Mouse (Mus musculus): Measurements from ENCODE around the gene Hist1h2bk. TPM values are rescaled to one million over a fixed set of nuclear protein-coding genes. Genes with fewer than 3 reads are reported as not detected.
"Not testable (repeated sequence)": the region's sequence is repeated elsewhere in the genome, so short reads cannot be mapped to it uniquely, and the experiment has no call there.

Hist1h2bk gene
- polyA plus RNA-seq, 1 experiment from 2014 or later: 9.5 TPM

DNA sequence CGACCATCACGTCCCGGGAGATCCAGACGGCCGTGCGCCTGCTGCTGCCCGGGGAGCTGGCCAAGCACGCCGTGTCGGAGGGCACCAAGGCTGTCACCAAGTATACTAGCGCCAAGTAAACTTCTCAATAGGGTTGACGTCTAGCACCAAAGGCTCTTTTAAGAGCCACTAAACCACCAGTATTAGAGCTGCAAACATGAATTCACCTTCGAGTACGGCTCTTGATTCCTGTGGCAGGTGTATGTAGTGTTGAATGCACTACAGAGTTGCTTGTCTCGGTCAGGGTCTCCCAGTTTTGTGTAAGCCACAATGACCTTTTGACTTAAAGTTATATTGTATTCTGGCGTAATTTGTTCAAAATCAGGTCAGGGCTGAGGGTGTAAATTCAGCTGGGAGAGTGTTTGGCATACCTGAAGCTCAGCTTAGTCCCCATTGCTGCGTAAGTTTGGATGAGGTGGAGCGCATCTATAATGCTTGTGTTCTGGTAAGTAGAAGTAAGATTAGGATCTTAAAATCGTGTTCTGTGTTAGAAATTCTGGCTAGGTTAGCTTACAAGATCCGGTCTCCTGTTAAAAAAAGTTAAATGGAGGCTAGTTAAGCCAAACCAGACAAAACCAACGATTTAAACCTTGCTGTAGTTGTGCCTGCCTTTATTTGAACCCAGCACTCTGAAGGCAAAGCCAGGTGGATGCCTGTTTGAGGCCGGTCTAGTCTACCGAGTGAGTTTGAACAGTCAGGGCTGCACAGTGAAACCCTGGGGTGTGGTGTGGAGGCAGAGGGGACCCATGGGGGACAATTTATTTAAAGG, 683 bp downstream of the Hist1h2bk start:
- Histone ChIP-seq H3K27ac (peak overlapping the region; percentile 54; the same call in 1 of the 2 replicates), H3K4me3 (peak overlapping the region; percentile 28), H3K4me2 (replicated peaks) (peak overlapping the region; percentile 69), H3K9me3 (no peaks in the 10 kb centered on the region), H3K27me3 (replicated peaks) (no peaks in the 10 kb centered on the region), H3K4me1 (peaks cover 31% of the 10 kb centered on the region), H3K9ac (peak overlapping the region; percentile 36), H3K36me3 (no peaks in the 10 kb centered on the region)
- WGBS: 3% methylated on average over 22 of the region's 23 CpGs
- peak; percentile 17; the same call in 1 of the 2 replicates for ATAC-seq (ENCODE audit: low FRiP score, low read depth)

DNA sequence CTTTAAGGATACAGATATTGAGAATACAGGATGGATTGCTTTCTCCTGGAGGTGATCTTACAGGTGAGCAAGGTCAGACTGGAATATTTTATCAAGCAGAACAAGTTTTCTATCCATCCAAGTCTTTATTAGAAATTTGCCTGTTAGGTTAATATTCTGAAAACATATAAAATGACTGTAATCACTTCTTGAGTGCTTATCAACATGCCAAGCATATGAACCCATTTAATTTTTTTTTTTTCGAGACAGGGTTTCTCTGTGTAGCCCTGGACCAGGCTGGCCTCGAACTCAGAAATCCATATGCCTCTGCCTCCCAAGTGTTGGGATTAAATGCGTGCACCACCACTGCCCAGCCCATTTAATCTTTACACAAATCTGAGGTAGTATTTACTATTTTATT, 1.3 kb downstream of the Hist1h2bk start:
- Histone ChIP-seq H3K27ac (0 out of 2 replicates have a peak overlapping the region, but pooled peaks have one; percentile 54), H3K27me3 (replicated peaks) (no peaks in the 10 kb centered on the region), H3K9me3 (no peaks in the 10 kb centered on the region), H3K4me3 (no peak overlapping the region), H3K4me2 (replicated peaks) (peak overlapping the region; percentile 69), H3K9ac (no peak overlapping the region; the same call in 1 of the 2 replicates), H3K4me1 (peaks cover 32% of the 10 kb centered on the region), H3K36me3 (no peaks in the 10 kb centered on the region)
- WGBS: 64% methylated on average over 3 of the region's 3 CpGs
- no peak for ATAC-seq (ENCODE audit: low FRiP score, low read depth)

DNA sequence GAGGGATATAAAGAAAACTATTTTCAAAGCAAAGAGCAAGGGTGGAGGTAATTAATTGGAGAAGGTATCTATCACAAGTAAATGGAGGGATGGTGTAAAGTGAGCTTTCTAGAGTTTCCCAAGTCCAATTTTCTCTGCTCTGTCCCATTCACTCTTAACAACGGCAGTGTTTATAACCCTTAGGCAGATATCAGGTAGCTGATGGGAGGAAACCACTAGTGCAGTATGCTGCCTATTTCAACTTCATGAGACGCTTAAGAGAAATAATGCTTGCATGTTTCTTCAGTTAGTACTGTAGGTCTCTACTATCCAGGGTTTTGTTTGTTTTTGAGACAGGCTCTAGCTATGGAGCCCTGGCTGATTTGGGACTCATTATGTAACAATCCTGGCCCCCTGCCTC, 1.7 kb downstream of the Hist1h2bk start:
- H3K4me1 ChIP-seq: peaks cover 36% of the 10 kb centered on the region
- H3K36me3 ChIP-seq: no peaks in the 10 kb centered on the region
- H3K9me3 ChIP-seq: no peaks in the 10 kb centered on the region
- no peak overlapping the region for H3K4me2 ChIP-seq (replicated peaks)
- H3K27ac ChIP-seq: no peak overlapping the region
- WGBS: 69% methylated on average over 2 of the region's 2 CpGs
- H3K27me3 ChIP-seq (replicated peaks): no peaks in the 10 kb centered on the region
- ATAC-seq (ENCODE audit: low FRiP score, low read depth): no peak
- H3K9ac ChIP-seq: no peak overlapping the region
- H3K4me3 ChIP-seq: no peak overlapping the region

DNA sequence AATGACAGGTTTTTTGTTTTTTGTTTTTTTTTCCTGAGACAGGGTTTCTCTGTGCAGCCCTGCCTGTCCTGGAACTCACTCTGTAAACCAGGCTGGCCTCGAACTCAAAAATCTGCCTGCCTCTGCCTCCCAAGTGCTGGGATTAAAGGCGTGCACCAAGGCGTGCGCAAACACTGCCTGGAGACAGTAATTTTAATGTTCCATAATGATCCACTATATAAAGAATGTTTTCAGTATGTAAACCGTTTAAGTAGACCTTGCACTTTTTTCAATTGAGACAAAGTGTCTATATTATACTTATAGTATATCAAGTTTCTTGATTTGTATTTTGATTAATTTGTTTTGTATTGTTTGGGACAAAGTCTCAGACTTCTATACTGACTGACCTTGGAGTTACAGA, 3.7 kb downstream of the Hist1h2bk start:
- peak overlapping the region; percentile 72; the same call in 1 of the 2 replicates for H3K4me2 ChIP-seq (replicated peaks)
- peaks cover 29% of the 10 kb centered on the region for H3K4me1 ChIP-seq
- H3K27ac ChIP-seq: no peak overlapping the region
- no peak overlapping the region for H3K4me3 ChIP-seq
- WGBS: 76% methylated on average over 5 of the region's 5 CpGs
- H3K36me3 ChIP-seq: no peaks in the 10 kb centered on the region
- no peaks in the 10 kb centered on the region for H3K27me3 ChIP-seq (replicated peaks)
- ATAC-seq (ENCODE audit: low FRiP score, low read depth): no peak
- H3K9me3 ChIP-seq: no peaks in the 10 kb centered on the region
- no peak overlapping the region for H3K9ac ChIP-seq

DNA sequence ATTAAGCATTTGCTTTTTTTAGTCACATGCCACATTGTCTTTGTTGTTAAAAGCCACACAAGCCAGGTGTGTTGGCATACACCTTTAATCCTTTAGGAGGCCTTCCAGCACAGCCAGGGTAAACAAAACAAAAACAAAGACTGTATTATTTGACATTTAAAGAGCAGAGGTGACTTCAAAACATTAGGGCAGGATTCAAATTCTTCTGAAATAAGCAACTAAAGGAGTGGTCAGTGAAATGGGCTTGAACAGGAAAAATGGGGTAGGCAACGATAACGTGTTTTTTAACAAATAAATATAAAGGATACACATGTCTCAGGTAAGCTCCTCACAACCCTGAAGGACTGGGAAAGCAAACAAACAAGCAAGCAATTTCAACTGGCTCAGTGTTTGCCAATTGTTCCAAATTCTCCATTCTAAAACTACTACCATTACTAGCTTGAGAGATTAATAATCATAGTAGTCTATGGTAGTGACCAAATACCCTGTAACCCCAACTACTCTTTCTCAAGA, 4.3 kb downstream of the Hist1h2bk start:
- Histone ChIP-seq H3K36me3 (no peaks in the 10 kb centered on the region), H3K4me1 (peaks cover 26% of the 10 kb centered on the region), H3K9ac (no peak overlapping the region), H3K4me3 (peak overlapping the region; percentile 38), H3K27me3 (replicated peaks) (no peaks in the 10 kb centered on the region), H3K4me2 (replicated peaks) (peak overlapping the region; percentile 72), H3K27ac (peak overlapping the region; percentile 21; the same call in 1 of the 2 replicates), H3K9me3 (no peaks in the 10 kb centered on the region)
- 8% methylated on average over 2 of the region's 2 CpGs for WGBS
- no peak for ATAC-seq (ENCODE audit: low FRiP score, low read depth)

DNA sequence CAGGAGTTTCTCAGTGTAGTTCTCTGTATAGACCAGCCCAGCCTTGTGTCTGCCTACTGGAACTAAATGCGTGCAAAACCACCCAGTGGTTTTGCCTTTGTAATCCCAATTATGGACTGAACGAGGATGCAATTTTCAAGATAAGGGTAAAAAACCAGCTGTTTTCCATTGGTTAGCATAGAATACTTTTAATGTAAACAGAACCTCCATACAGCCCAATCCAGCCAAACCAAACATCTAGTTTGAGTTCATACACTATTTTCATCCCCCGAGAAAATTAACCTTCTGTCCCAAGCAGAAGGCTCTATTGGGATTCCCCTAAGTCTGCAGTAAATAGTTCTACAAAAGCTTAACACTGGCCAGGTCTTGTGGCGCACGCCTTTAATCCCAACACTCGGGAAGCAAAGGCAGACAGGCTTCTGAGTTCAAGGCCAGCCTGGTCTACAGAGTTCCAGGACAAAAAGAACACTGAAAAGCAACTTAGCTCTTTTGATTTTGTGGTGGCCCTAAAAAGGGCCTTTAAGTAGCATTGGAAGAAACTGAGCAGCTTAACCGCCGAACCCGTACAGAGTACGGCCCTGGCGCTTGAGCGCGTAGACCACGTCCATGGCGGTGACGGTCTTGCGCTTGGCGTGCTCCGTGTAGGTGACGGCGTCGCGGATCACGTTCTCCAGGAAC, 4.9 kb downstream of the Hist1h2bk start:
- H3K27me3 ChIP-seq (replicated peaks): no peaks in the 10 kb centered on the region
- under 1% methylated on average over 24 of the region's 24 CpGs for WGBS
- H3K4me3 ChIP-seq: peak overlapping the region; percentile 38
- peak overlapping the region; percentile 60 for H3K9ac ChIP-seq
- no peaks in the 10 kb centered on the region for H3K36me3 ChIP-seq
- H3K9me3 ChIP-seq: no peaks in the 10 kb centered on the region
- ATAC-seq (ENCODE audit: low FRiP score, low read depth): peak; percentile 12; the same call in 1 of the 2 replicates
- H3K4me2 ChIP-seq (replicated peaks): peak overlapping the region; percentile 72
- peak overlapping the region; percentile 64 for H3K27ac ChIP-seq
- peaks cover 26% of the 10 kb centered on the region for H3K4me1 ChIP-seq

DNA sequence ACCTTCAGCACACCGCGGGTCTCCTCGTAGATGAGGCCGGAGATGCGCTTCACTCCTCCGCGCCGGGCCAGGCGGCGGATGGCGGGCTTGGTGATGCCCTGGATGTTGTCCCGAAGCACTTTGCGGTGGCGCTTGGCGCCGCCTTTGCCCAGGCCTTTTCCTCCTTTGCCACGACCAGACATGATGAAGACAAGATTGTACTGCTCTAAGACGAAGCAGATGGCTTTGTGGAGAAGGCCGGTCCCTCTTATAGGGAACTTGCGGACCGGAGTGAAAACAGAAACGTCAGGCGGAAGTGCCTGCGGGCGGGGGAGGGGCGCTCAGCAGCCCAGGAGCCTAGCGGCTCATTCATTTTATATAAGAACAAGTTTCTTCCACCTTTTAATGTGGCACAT, 5.5 kb downstream of the Hist1h2bk start, which contains the start of gene Hist1h4i:
Hist1h4i (minus strand) TSS at position 221 of the 395 bp plus-strand sequence.
- peak within 1 kb of the TSS; percentile 60 for H3K9ac ChIP-seq
- H3K4me2 ChIP-seq (replicated peaks): peak within 1 kb of the TSS; percentile 72
- ATAC-seq (ENCODE audit: low FRiP score, low read depth): peak; percentile 39
- H3K4me1 ChIP-seq: peaks cover 25% of the 10 kb centered on the region
- H3K9me3 ChIP-seq; H3K36me3 ChIP-seq; H3K27me3 ChIP-seq (replicated peaks): not testable (repeated sequence)
- WGBS: under 1% methylated on average over 25 of the region's 27 CpGs
- peak within 1 kb of the TSS; percentile 76 for H3K27ac ChIP-seq
- H3K4me3 ChIP-seq: peak within 1 kb of the TSS; percentile 38

DNA sequence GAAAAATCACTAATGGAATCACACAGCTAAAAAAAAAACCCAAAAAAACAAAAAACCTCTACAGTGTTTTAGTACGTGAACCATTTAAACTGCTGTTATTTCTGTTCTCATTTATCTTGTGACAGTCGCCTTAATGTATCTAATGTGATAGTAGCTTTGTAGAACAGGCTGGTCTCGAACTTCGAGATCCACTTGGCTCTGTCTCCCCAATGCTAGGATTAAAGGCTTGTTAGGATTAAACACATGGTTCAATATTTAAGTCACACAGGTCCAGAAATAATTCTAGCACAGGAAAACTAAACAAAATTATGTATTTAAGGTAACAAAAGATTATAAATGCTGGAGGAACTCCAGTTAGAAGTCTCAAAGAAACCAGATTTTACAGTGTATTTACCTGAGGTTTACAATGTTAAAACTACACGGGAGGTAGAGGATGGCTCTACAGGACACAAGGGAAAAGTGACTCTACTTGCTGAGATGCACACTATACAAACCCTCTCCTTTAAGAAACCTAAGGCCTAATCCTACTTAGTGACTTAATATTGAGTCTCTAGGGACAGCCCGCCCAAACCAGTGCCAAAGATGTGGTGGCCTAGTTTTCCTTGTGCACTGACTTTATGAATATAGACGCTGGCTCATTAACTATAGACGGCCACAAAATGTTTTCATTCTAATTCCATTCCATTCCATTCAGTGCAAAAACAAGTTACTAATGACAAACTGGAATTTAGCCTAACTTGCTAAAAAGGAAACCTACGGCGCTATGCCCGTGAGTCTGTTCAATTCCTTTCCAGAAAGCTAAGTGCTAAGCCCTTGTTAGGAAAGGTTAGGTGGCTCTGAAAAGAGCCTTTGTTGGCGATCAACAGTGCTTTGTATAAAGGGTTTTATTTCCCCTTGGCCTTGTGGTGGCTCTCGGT, 6.2 kb downstream of the Hist1h2bk start:
- peak overlapping the region; percentile 76 for H3K27ac ChIP-seq
- 3% methylated on average over 13 of the region's 13 CpGs for WGBS
- peak overlapping the region; percentile 72 for H3K4me2 ChIP-seq (replicated peaks)
- H3K9ac ChIP-seq: peak overlapping the region; percentile 51
- no peaks in the 10 kb centered on the region for H3K9me3 ChIP-seq
- no peaks in the 10 kb centered on the region for H3K27me3 ChIP-seq (replicated peaks)
- H3K36me3 ChIP-seq: no peaks in the 10 kb centered on the region
- no peak for ATAC-seq (ENCODE audit: low FRiP score, low read depth)
- peaks cover 18% of the 10 kb centered on the region for H3K4me1 ChIP-seq
- peak overlapping the region; percentile 31 for H3K4me3 ChIP-seq

DNA sequence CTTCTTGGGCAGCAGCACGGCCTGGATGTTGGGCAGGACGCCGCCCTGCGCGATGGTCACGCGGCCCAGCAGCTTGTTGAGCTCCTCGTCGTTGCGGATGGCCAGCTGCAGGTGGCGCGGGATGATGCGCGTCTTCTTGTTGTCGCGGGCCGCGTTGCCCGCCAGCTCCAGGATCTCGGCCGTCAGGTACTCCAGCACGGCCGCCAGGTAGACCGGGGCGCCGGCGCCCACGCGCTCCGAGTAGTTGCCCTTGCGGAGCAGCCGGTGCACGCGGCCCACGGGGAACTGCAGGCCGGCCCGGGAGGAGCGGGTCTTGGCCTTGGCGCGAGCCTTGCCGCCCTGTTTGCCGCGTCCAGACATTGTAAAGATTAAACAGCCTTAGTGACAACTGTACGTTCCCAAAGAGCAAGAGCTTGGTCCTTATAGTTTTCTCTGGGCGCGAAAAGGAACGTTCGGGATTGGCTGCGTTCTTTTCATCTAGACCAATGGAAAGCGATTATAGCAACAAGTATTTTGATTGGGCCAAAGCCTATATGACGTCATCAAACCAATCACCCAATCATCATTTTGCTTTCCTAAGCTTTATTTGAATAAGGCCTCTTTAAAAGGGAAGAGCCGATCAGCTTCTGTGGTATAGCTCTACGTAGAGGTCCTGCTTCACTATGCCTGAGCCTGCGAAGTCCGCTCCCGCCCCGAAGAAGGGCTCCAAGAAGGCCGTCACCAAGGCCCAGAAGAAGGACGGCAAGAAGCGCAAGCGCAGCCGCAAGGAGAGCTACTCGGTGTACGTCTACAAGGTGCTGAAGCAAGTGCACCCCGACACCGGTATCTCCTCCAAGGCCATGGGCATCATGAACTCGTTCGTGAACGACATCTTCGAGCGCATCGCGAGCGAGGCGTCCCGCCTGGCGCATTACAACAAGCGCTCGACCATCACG, 7.2 kb downstream of the Hist1h2bk start, which contains the start of the genes Hist1h2ag and Hist1h2bj:
Hist1h2ag (minus strand) TSS at position 377 of the 935 bp plus-strand sequence.
Hist1h2bj (plus strand) TSS at position 647 of the 935 bp plus-strand sequence.
- not testable (repeated sequence) for H3K27me3 ChIP-seq (replicated peaks); H3K36me3 ChIP-seq; H3K9me3 ChIP-seq
- Histone ChIP-seq H3K4me2 (replicated peaks) (peak within 1 kb of the TSS; percentile 72), H3K27ac (peak within 1 kb of the TSS; percentile 76), H3K4me1 (peaks cover 18% of the 10 kb centered on the region), H3K4me3 (peak within 1 kb of the TSS; percentile 36), H3K9ac (peak within 1 kb of the TSS; percentile 51)
- ATAC-seq (ENCODE audit: low FRiP score, low read depth): peak; percentile 92
- under 1% methylated on average over 47 of the region's 80 CpGs for WGBS

DNA sequence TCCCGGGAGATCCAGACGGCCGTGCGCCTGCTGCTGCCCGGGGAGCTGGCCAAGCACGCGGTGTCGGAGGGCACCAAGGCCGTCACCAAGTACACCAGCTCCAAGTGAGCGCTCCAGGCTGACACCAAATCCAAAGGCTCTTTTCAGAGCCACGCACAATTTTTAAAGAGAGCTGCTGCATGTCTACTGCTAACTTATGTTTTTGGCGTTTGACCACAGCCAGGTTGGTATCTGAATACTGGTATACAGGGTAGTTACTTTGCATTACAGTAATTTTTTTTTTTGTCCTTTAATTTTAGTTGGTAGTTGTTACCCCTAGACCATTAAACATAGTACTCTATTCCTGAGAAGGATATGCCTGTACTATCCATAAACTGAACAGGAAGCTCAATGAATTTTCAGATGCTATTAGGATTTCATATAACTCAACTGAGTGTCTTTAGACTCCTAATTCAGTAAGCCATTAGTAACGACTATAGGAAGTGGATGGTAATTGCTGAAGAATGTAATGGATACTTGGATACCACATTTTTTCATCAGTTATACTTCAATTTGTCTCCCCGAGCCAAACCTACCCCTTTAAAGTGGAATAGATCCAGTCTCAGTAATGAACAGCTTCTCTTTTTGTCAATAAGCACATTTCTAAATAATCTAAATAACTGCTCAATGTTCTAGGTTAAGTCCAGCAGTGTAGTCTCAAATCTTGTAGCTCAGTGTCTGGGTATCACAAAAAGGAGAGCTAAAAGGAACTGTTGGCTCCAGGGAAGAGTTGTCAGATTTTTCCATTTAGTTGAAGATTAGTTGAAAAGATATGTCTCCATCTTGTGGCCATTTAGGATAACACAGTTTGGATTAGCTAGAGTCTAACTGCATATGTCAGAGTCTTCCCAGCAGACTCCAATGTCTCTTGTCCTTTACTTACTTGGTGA, 8.1 kb downstream of the Hist1h2bk start:
- H3K4me3 ChIP-seq: peak overlapping the region; percentile 36
- peak overlapping the region; percentile 72 for H3K4me2 ChIP-seq (replicated peaks)
- H3K4me1 ChIP-seq: peaks cover 18% of the 10 kb centered on the region
- no peaks in the 10 kb centered on the region for H3K9me3 ChIP-seq
- peak overlapping the region; percentile 53; the same call in 1 of the 2 replicates for H3K27ac ChIP-seq
- no peaks in the 10 kb centered on the region for H3K27me3 ChIP-seq (replicated peaks)
- H3K9ac ChIP-seq: peak overlapping the region; percentile 48; the same call in 1 of the 2 replicates
- peak; percentile 34 for ATAC-seq (ENCODE audit: low FRiP score, low read depth)
- H3K36me3 ChIP-seq: no peaks in the 10 kb centered on the region
- under 1% methylated on average over 14 of the region's 14 CpGs for WGBS
